Mouse (Mus musculus): ENCODE results near the gene Uba1.

Uba1 gene

GRCm38 (mm10) chrX:20728681-20729080, 70.6 kb downstream of the Uba1 start:
- DNase-seq (ENCODE audit: low spot score): no peak

GRCm38 (mm10) chrX:20730048-20730447, 71.9 kb downstream of the Uba1 start:
- peak; percentile 55 for DNase-seq (ENCODE audit: low spot score)
